Comparison of ENCODE assay signal across 1 mouse cellular context in genomic region chr11:120713580-120714518, GRCm38 (mm10).
TF ChIP-seq lines count a peak whose summit lies in the region.

Cenpx (minus strand) TSS chr11:120713738.
Lrrc45 (plus strand) TSS chr11:120713925.

TF ChIP-seq in MEL, 35 proteins besides CTCF, POLR2A, EP300 and RAD21 (continued from another document):
- TF ChIP-seq CHD2 (IDR thresholded peaks at IDR 0.05; ENCODE audit: low read length) = peak; percentile 78
- TF ChIP-seq ZMIZ1 (IDR thresholded peaks at IDR 0.05; ENCODE audit: low read depth, low read length) = peak; percentile 83
